In genomic region chr6:148066267-148066666, GRCm38 (mm10) we compare ENCODE assay signal across 29 mouse cellular contexts. TPM values are rescaled to one million over a fixed set of nuclear protein-coding genes. Genes with fewer than 3 reads are reported as not detected.
"Had no signal": no experiment of that assay in that cellular context is flagged by ENCODE, and none has a peak within 500 bp of the region (broad histone marks: within the 10 kb centered on the region; RNA-seq: fewer than 3 reads in every experiment).

No protein-coding gene starts in this region.

- H3K27me3 ChIP-seq: heart, embryonic 12.5 days; hindbrain, embryonic 12.5 days; kidney, embryonic 15.5 days; limb, embryonic 13.5 days; limb, embryonic 15.5 days; liver, embryonic 13.5 days; liver, embryonic 15.5 days had no signal

- H3K36me3 ChIP-seq: heart, embryonic 10.5 days; heart, embryonic 12.5 days; hindbrain, embryonic 10.5 days; hindbrain, embryonic 12.5 days; kidney, embryonic 15.5 days; limb, embryonic 13.5 days; limb, embryonic 15.5 days; liver, embryonic 13.5 days; liver, embryonic 15.5 days had no signal

- H3K4me1 ChIP-seq: heart, embryonic 10.5 days; heart, embryonic 12.5 days; hindbrain, embryonic 10.5 days; hindbrain, embryonic 12.5 days; kidney, embryonic 15.5 days; limb, embryonic 13.5 days; limb, embryonic 15.5 days; liver, embryonic 13.5 days; liver, embryonic 15.5 days had no signal

- H3K4me2 ChIP-seq: heart, embryonic 12.5 days; hindbrain, embryonic 12.5 days; hindbrain, embryonic 14.5 days; kidney, embryonic 15.5 days; limb, embryonic 13.5 days; limb, embryonic 15.5 days; liver, embryonic 13.5 days; liver, embryonic 15.5 days had no signal

- H3K4me3 ChIP-seq: heart, adult 2 months; heart, embryonic 10.5 days; heart, embryonic 12.5 days; hindbrain, embryonic 10.5 days; hindbrain, embryonic 12.5 days; kidney, embryonic 15.5 days; limb, embryonic 13.5 days; limb, embryonic 15.5 days; liver, embryonic 13.5 days; liver, embryonic 15.5 days had no signal

- ATAC-seq: hindbrain, embryonic 16.5 days; inflammation-experienced regulatory T-cells, adult 6 months had no signal

- H3K9me3 ChIP-seq: heart, embryonic 10.5 days; hindbrain, embryonic 10.5 days; hindbrain, embryonic 12.5 days; kidney, embryonic 15.5 days; limb, embryonic 13.5 days; limb, embryonic 15.5 days; liver, embryonic 13.5 days; liver, embryonic 15.5 days had no signal

- H3K9ac ChIP-seq: heart, embryonic 12.5 days; hindbrain, embryonic 12.5 days; hindbrain, embryonic 14.5 days; kidney, embryonic 15.5 days; limb, embryonic 13.5 days; limb, embryonic 15.5 days; liver, embryonic 13.5 days; liver, embryonic 15.5 days had no signal

- DNase-seq: gastrocnemius, postnatal 10 days; gastrocnemius, postnatal 25 days; heart, adult 2 months; heart, postnatal 10 days; heart, postnatal 4 days; kidney, adult 11 months; kidney, adult 2 months; kidney, adult 9 months; kidney, postnatal 14 days; kidney, postnatal 36 days; layer of hippocampus, adult 9-11 months; layer of hippocampus, postnatal 36 days; left cerebral cortex, postnatal 4 days; liver, embryonic 13.5 days had no signal

- H3K27ac ChIP-seq: heart, adult 2 months; heart, embryonic 10.5 days; hindbrain, embryonic 10.5 days; hindbrain, embryonic 12.5 days; hindbrain, embryonic 14.5 days; kidney, embryonic 15.5 days; kidney, postnatal 0 days; limb, embryonic 13.5 days; limb, embryonic 15.5 days; liver, embryonic 13.5 days; liver, embryonic 15.5 days had no signal

RNA-seq across cellular contexts. Expression of gene Far2, which starts 19.2 kb away (rescaled TPM):
- total RNA-seq: gastrocnemius, adult 18-20 months; gastrocnemius, postnatal 25 days; heart, adult 2 months; heart, postnatal 10 days; heart, postnatal 25 days; heart, postnatal 4 days; liver, adult 2 months had no signal
- polyA plus RNA-seq: heart, adult 2 months had no signal
